Mouse (Mus musculus) brain, embryonic 14.5 days (tissue): ENCODE data around the gene Slc7a6.

Experiments
- CTCF ChIP-seq: fragments of 200-500 bp; IDR thresholded peaks from 2 replicates; pipeline ENCODE4 v1.5.1; 2012; ENCODE audit warnings: inconsistent platforms, mild to moderate bottlenecking, moderate library complexity, borderline replicate concordance; ENCODE audit not compliant: insufficient read depth, insufficient read length; ENCODE audit errors: extremely low read depth
- POLR2A ChIP-seq: fragments of 200-500 bp; IDR thresholded peaks from 2 replicates; pipeline ENCODE4 v1.6.1; 2012; ENCODE audit warnings: mild to moderate bottlenecking, inconsistent platforms, borderline replicate concordance; ENCODE audit not compliant: poor library complexity, insufficient read depth, insufficient read length, severe bottlenecking; ENCODE audit errors: extremely low read depth

- no peak for TF ChIP-seq POLR2A
- no peak for TF ChIP-seq CTCF
Observed at GRCm38 (mm10) chr8:106159876-106160275, 8.8 kb upstream of the Slc7a6 start.
